Mouse (Mus musculus) cerebellum, postnatal 14 days (tissue): ENCODE data around the gene Dennd5b.

Experiments used
- DNase-seq, 2 experiments: peaks; one replicate each; pipeline ENCODE4 v3.0.0; 2021; ENCODE audit warnings: mixed read lengths in 2 of 2

Gene Dennd5b

GRCm38 (mm10) chr6:148945509-148946408 is 155.7 kb downstream of the Dennd5b start:
- DNase-seq = peak; percentile 38 to 44

- peak; percentile 56 to 66 for DNase-seq
These were observed 156.5 kb downstream of the Dennd5b start for GRCm38 (mm10) chr6:148944767-148945508.

- no peak for DNase-seq
These were observed 157.1 kb downstream of the Dennd5b start for GRCm38 (mm10) chr6:148944344-148944766.

GRCm38 (mm10) chr6:148943695-148944094 is 157.8 kb downstream of the Dennd5b start:
- DNase-seq = no peak

GRCm38 (mm10) chr6:148942406-148942805 is 159.1 kb downstream of the Dennd5b start:
- DNase-seq = no peak

GRCm38 (mm10) chr6:148941880-148942279 is 159.6 kb downstream of the Dennd5b start:
- DNase-seq = no peak

- peak; percentile 17 for DNase-seq
These were observed 161.1 kb downstream of the Dennd5b start for GRCm38 (mm10) chr6:148940383-148940782.
